Mouse (Mus musculus) cerebellum, adult 9-11 months (tissue): ENCODE results near the gene Man2b2.

ENCODE experiments used
- DNase-seq: peaks from one replicate; pipeline ENCODE4 v3.0.0; 2022

Man2b2 gene

GRCm38 (mm10) chr5:36831272-36831671 is 819 bp upstream of the Man2b2 start:
- DNase-seq, result peak; percentile 69

- DNase-seq, result no peak
Measured at GRCm38 (mm10) chr5:36829098-36829497, 1.4 kb downstream of the Man2b2 start.

- no peak for DNase-seq
Measured at GRCm38 (mm10) chr5:36822907-36823306, 7.5 kb downstream of the Man2b2 start.

GRCm38 (mm10) chr5:36820142-36820541 is 10.3 kb downstream of the Man2b2 start:
- DNase-seq, result no peak

- DNase-seq, result no peak
Measured at GRCm38 (mm10) chr5:36819742-36820141, 10.7 kb downstream of the Man2b2 start.

GRCm38 (mm10) chr5:36817738-36818137 is 12.7 kb downstream of the Man2b2 start:
- no peak for DNase-seq

- DNase-seq, result no peak
Measured at GRCm38 (mm10) chr5:36814554-36814953, 15.9 kb downstream of the Man2b2 start.

GRCm38 (mm10) chr5:36811413-36811812 is 19.0 kb downstream of the Man2b2 start:
- DNase-seq, result peak; percentile 69

GRCm38 (mm10) chr5:36810634-36811033 is 19.8 kb downstream of the Man2b2 start:
- DNase-seq, result no peak

- DNase-seq, result no peak
Measured at GRCm38 (mm10) chr5:36809123-36809522, 21.3 kb downstream of the Man2b2 start.

GRCm38 (mm10) chr5:36807106-36807505 is 23.3 kb downstream of the Man2b2 start:
- no peak for DNase-seq

- DNase-seq, result no peak
Measured at GRCm38 (mm10) chr5:36797291-36797690, 33.2 kb downstream of the Man2b2 start.

GRCm38 (mm10) chr5:36796296-36797014 is 34.0 kb downstream of the Man2b2 start, which contains the start of gene Mrfap1:
Mrfap1 (minus strand) TSS chr5:36796772.
- peak; percentile 95 for DNase-seq

GRCm38 (mm10) chr5:36795647-36796295 is 34.7 kb downstream of the Man2b2 start:
- peak; percentile 81 for DNase-seq

GRCm38 (mm10) chr5:36791861-36792260 is 38.6 kb downstream of the Man2b2 start:
- no peak for DNase-seq

- no peak for DNase-seq
Measured at GRCm38 (mm10) chr5:36786052-36786451, 44.4 kb downstream of the Man2b2 start.

GRCm38 (mm10) chr5:36779512-36779911 is 50.9 kb downstream of the Man2b2 start:
- DNase-seq, result no peak

- no peak for DNase-seq
Measured at GRCm38 (mm10) chr5:36778901-36779300, 51.6 kb downstream of the Man2b2 start.

GRCm38 (mm10) chr5:36777186-36777585 is 53.3 kb downstream of the Man2b2 start:
- DNase-seq, result no peak

- no peak for DNase-seq
Measured at GRCm38 (mm10) chr5:36776021-36776575, 54.4 kb downstream of the Man2b2 start.

- DNase-seq, result no peak
Measured at GRCm38 (mm10) chr5:36775317-36775716, 55.1 kb downstream of the Man2b2 start.

- DNase-seq, result no peak
Measured at GRCm38 (mm10) chr5:36772586-36772985, 57.9 kb downstream of the Man2b2 start.

GRCm38 (mm10) chr5:36769603-36770002 is 60.9 kb downstream of the Man2b2 start:
- no peak for DNase-seq
